Mouse (Mus musculus): ENCODE measurements around the gene Cyyr1.

The Cyyr1 gene

DNA sequence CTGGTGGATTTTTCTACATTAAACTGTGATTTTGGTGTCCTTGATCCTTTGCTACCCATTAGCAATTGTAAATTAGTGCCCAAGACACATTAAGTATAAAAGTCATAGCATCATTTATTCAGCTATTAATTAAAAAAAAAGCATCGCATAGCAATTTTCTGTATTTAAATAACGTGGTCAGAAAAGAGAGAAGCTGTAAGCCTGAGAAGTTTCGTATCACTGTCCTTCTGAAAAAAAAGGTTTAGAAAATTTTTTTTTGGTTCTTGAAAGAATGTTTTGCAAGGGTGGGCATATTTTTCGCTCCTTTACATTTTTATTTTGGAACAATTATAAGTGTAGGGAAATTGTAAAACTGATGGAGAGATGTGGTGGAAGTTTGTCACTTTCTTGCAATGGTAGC lies 83.1 kb downstream of the Cyyr1 start:
- DNase-seq (ENCODE audit: low read depth): no peak

- no peak for DNase-seq (ENCODE audit: low read depth)
These were observed 98.2 kb downstream of the Cyyr1 start for GRCm38 (mm10) chr16:85455043-85455442.

DNA sequence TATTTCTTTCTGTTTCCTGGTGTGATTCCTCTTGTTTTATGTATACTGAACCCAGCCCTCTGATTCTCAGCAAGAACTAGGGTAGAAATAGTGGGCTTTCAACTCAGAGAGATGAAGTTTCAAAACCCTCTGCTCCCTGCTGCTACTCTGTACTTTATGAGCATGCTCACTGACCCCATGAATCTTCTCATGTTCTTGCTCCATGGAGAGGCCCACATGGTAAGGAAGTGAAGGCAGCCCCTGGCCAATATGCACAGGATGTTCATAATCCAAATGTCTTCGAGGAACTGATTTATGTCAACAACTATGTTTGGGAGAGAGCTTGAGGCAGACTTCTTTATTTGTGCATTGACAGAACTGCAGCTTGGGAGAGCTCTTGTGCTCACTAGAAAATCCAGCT lies 106.9 kb downstream of the Cyyr1 start:
- DNase-seq (ENCODE audit: low read depth): no peak

DNA sequence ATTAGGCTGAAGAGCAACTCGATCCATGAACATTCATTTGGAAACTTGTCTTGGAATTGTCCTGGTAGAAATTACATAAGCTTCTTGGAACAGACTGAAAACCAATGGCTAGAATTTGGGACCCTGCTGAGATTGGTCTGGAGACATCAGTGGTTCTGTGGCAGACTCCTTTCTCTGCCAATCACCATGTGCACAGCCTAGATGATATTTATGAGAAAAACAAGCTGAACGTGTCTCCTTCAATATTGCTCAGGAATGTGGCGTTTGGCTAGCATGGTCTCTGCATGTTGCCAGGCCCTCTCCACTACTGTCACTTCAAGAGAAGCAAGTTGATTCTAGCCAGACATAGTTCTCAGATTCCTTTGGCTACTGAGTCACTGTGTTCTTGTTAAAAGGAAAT lies 107.4 kb downstream of the Cyyr1 start:
- no peak for DNase-seq (ENCODE audit: low read depth)

DNA sequence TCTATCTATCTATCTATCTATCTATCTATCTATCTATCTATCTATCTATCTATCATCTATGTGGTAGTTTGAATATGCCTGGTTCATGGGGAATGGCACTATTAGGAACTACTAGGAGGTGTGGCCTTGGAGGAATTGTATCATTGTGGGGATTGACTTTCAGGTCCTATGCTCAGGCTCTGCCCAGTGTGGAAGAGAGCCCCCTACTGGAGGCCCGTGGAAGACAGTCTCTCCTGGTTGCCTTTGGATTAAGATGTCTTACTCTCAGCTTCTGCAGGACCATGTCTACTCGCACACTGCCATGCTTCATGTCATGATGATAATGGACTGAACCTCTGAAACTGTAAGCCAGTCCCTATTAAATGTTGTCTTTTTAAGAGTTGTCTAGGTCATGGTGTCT lies 117.8 kb downstream of the Cyyr1 start:
- no peak for DNase-seq (ENCODE audit: low read depth)

DNA sequence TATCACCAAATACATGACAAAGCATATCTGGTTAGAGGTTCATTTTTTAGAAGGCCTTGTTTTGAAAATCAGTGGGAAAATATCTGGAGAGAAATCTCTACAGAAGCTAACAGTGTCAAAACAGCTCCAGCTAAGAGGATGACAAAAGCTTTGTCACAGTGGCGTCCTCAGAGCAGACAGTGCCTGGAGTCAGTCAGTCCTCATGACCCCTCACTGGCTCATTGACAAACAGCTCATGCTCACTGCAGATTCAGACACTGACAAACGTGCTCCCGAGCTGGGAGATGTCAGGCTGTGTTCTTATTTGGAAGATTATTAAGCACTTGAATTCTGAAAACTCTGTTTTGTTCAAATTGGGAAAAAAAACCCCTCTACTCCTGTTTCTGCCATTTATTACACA lies 124.0 kb downstream of the Cyyr1 start:
- no peak for DNase-seq (ENCODE audit: low read depth)

GRCm38 (mm10) chr16:85422889-85423288 lies 130.3 kb downstream of the Cyyr1 start:
- DNase-seq (ENCODE audit: low read depth): no peak

DNA sequence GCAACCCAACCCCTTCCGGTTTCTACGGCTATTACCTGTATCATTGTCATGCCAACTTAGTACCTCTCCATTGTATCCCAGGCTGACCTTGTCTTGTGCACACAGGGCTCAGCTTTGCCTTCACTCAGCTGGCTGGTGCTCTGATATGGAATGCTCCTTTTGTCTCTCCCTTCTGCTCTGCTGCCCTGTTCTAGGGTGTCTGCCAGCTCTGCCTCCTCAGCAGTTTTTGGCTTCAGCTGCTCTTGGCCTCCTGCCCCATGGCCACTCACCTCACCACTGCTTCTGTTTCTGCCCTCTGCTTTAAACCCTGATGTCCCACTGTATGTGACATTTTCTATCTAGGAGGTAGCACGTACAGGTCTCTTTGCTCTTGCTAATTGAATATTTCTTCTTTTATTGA lies 137.8 kb downstream of the Cyyr1 start:
- no peak for DNase-seq (ENCODE audit: low read depth)

- DNase-seq (ENCODE audit: low read depth): no peak
These were observed 159.7 kb downstream of the Cyyr1 start for GRCm38 (mm10) chr16:85393430-85393948.

- DNase-seq (ENCODE audit: low read depth): no peak
These were observed 166.4 kb downstream of the Cyyr1 start for GRCm38 (mm10) chr16:85386801-85387200.

Measured in induced T-regulatory cell, adult 2 months (primary cell).